Mouse (Mus musculus): ENCODE data around the gene Ntf3.

Gene Ntf3

GRCm38 (mm10) chr6:126106051-126106797, 60.5 kb downstream of the Ntf3 start:
- no peak for DNase-seq (ENCODE audit: low spot score in 2 of 2)

DNA sequence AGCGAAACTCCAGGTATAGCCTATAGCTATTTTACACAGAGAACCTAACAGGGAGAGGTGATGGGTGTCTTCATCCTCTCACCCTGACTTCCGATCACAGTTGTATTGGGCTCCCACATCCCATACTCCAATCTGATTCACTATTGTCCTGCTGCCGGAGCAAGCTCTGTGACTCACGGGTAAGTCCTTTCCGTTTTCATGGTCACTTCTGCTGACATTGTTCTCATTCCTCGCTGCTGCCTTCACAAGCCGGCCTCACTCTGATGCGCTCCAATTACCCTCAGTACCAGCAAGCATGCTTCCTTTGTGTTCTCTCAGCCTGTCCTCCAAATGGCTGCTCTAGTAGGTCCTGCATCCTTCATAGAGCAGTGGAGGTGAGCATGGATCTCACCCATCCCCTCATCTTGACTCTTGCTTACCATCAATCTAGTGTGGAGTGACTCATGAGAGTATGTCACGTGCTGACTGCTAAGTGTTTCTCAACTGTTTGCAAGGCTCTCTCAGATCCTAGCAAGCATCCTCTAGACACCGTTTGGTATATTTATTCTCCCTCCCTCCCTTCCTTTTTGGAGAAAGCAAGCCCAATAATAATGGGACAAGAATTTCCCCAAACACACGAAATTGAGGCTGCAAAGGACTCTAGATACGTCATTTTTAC, 61.5 kb downstream of the Ntf3 start:
- DNase-seq (ENCODE audit: low spot score in 2 of 2) = no peak

- no peak for DNase-seq (ENCODE audit: low spot score in 2 of 2)
These were observed 64.1 kb downstream of the Ntf3 start for GRCm38 (mm10) chr6:126102571-126102970.

DNA sequence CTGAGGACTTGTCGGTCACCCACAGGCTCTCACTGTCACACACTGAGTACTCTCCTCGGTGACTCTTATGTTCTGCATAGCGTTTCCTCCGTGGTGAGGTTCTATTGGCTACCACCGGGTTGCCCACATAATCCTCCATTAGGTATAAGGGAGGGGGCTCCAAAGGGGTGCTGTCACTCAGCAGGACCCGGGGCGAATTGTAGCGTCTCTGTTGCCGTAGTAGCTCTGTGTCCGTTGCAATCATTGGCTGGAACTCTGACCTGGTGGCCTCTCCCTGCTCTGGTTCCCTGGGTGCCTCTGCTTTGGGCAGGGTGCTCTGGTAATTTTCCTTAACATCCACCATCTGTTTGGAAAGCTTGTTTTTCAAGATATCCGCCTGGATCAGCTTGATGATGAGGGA, 64.7 kb downstream of the Ntf3 start:
- no peak for DNase-seq (ENCODE audit: low spot score in 2 of 2)

GRCm38 (mm10) chr6:126100579-126100978, 66.1 kb downstream of the Ntf3 start:
- no peak for DNase-seq (ENCODE audit: low spot score in 2 of 2)

DNA sequence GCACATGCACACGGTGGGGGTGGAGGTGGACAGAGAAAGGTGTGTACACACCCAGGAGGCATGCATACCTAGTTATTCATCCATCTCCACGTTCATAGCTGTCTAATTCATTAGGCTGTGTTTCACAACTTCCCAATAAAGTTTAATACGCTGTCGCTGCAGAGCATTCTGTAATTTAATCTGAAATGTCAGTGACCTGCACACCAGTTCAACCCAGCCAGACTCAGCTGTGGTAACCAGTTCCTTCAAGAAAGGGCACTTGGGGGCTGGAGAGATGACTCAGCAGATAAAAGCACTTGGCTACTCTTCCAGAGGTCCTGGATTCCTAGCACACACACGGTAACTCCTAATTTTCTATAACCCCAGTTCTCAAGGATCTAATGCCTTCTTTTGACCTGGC, 69.2 kb downstream of the Ntf3 start:
- DNase-seq (ENCODE audit: low spot score in 2 of 2) = no peak

DNA sequence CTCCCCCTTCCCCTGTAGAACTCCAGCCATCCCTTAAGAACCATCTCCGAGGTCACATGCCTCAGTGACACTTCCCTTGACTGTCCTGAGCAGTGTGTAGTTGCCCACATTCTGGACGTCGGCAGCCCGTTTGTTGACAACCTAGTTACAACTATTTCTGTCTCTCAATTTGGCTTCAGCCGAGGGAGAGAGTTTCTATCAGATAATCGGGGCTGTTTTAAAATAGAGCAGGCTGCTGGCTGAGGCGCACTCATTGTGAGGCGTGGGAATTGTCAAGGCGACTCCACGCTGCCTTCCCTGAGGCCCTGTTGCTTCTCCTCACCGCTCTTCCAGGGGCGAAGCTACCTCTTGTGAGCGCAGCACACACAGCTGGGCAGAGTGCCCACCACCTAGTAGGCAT, 70.6 kb downstream of the Ntf3 start:
- DNase-seq (ENCODE audit: low spot score in 2 of 2) = no peak

DNA sequence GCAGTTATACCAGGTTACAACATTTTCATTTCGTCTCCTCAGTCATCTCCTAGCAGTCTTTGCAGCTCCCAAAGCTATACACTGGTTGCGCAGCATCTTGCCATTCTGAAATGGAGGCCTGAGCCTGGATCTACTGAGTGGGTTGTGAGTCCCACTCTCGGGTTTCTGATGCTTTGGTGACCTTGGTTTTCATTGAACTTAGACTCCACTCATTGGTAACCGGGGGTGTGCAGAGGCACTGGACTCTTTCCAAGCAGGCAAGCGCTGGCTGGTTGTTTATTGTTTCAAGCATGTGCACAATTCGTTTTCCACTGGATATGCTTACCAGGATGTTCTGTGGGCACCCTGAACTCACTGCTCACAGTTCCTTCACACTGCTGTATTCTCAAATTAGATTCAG, 71.7 kb downstream of the Ntf3 start:
- DNase-seq (ENCODE audit: low spot score in 2 of 2) = no peak

- DNase-seq (ENCODE audit: low spot score in 2 of 2) = no peak
These were observed 74.7 kb downstream of the Ntf3 start for GRCm38 (mm10) chr6:126092026-126092425.

GRCm38 (mm10) chr6:126090063-126090462, 76.6 kb downstream of the Ntf3 start:
- DNase-seq (ENCODE audit: low spot score in 2 of 2) = no peak

DNA sequence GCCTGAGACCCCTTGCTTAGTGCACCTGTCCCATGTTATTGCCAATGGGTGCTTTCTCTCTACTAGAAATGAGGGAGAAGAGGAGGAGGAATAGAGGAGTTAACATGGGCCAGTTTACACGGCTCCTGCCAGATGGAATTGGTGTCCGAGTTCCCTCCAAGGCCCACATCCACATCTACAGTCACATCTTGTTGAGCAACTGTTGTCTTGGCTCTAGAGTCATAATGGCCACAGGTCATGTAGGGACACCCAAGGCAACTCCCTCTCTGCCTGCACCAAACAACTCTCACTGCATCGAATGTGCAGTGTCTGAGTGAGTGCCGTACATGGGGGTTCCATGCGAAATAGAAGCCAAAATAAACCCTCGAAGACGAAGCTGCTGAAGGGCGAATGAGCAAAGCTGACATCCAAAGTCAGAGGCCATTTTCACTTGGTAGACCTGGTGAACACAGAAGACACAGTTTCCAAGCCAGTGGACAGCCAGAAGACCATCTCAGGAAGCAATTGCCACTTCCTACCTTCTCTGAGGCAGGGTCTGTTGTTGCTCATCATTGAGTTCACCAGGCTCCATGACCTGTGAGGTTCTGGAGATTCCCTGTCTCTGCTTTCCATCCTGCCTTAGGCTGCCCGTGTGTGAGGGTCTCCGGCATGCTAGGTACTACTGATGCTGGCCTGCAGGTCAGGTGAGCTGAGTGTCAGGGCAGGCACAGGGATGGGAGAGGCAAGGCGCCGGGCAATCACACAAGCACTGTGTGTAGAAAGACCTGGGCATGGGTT, 78.0 kb downstream of the Ntf3 start:
- no peak for DNase-seq (ENCODE audit: low spot score in 2 of 2)

GRCm38 (mm10) chr6:126086321-126086950, 80.3 kb downstream of the Ntf3 start:
- DNase-seq (ENCODE audit: low spot score in 2 of 2) = no peak

- DNase-seq (ENCODE audit: low spot score in 2 of 2) = no peak
These were observed 86.2 kb downstream of the Ntf3 start for GRCm38 (mm10) chr6:126080531-126080930.

DNA sequence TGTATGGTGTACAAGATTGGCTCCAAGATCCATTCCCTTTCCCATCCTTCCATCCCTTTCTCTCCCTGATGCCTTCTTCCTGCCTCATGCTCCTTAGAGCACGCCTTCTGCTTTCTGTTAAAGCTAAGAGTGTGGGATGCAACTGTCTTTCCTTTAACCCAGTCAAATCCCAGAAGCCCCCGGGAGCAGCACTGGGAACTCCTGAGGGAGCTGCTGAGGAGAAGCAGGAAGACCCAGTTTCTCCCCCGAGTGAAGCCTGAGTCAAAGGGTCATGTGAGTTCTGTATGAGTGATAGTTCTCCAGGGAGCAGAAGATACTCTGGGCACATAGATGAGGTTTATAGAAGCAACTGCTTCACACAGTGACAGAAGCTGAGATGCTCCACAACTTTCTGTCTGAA, 109.0 kb downstream of the Ntf3 start:
- no peak for DNase-seq (ENCODE audit: low spot score in 2 of 2)

GRCm38 (mm10) chr6:126053136-126053535, 113.6 kb downstream of the Ntf3 start:
- DNase-seq (ENCODE audit: low spot score in 2 of 2) = no peak
